Mouse (Mus musculus) stomach, postnatal 0 days (tissue): ENCODE measurements around the gene Ubash3a.

Source experiments
- CTCF ChIP-seq: IDR thresholded peaks from 2 replicates; pipeline ENCODE4 v1.5.1; 2016; ENCODE audit warnings: antibody characterized with exemption, low read depth, mild to moderate bottlenecking, moderate library complexity
- EP300 ChIP-seq: optimal IDR thresholded peaks from 2 replicates; pipeline ENCODE3; 2016; ENCODE audit warnings: antibody characterized with exemption

DNA sequence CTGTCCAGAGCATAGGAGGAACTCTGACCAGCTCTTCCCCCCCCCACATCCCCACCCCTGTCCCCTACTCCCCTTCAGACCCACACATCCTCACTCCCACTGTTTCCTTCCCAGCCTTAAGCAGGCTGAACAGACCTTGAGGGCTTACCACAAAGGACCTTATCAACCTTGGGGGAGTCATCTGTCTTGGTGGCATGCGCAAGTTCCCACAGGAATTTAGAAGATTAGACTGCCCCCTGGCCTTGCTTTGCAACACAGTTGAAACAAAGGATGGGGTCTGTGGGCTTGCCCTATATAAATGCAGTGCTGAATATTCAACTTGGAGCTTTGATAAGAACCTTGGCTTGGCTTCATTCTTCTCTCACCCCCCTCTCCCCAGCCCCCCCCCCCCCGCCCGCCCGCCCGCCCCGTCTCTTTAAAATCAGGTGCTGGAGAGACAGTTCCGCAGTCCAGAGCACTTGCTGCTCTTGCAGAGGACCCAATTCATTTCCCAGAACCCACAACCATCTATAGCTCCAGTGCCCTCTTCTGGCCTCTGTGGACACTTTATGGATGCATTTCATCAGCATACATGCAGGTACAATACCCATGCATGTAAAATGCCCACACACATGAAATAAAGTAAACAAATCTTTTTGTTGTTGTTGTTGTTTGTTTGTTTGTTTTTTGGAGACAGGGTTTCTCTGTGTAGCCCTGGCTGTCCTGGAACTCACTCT, 63.6 kb downstream of the Ubash3a start:
- peak; percentile 37 for TF ChIP-seq CTCF
- no peak for TF ChIP-seq EP300
